Mouse (Mus musculus) layer of hippocampus, postnatal 36 days (tissue): ENCODE measurements at regions not wholly inside any gene's neighbourhood (a gene's known extent, or its start where the extent isn't known, plus 50 kb on each side); places are given as distances from the start of the nearest gene placed in this dataset.

ENCODE experiments used
- DNase-seq, 2 experiments: peaks; one replicate each; pipeline ENCODE4 v3.0.0; 2022

GRCm38 (mm10) chr7:70972023-70972400 lies 379.3 kb downstream of the Gm10295 start:
- no peak for DNase-seq

GRCm38 (mm10) chr7:70971323-70972022 lies 379.8 kb downstream of the Gm10295 start:
- no peak for DNase-seq

- no peak for DNase-seq
Measured at GRCm38 (mm10) chr7:70952318-70952959, 398.8 kb downstream of the Gm10295 start.

- DNase-seq = no peak
Measured at GRCm38 (mm10) chr7:70948281-70948680, 403.0 kb downstream of the Gm10295 start.

- DNase-seq = no peak
Measured at GRCm38 (mm10) chr7:70946260-70946659, 405.0 kb downstream of the Gm10295 start.

GRCm38 (mm10) chr7:70930911-70931310 lies 420.4 kb downstream of the Gm10295 start:
- DNase-seq = no peak

- DNase-seq = peak in 1 of 2 experiments; percentile 1
Measured at GRCm38 (mm10) chr7:70929935-70930334, 421.4 kb downstream of the Gm10295 start.

GRCm38 (mm10) chr7:70928001-70928400 lies 423.3 kb downstream of the Gm10295 start:
- DNase-seq = no peak

- DNase-seq = no peak
Measured at GRCm38 (mm10) chr7:70917016-70917415, 434.3 kb downstream of the Gm10295 start.

GRCm38 (mm10) chr7:70908921-70909320 lies 442.4 kb downstream of the Gm10295 start:
- DNase-seq = no peak

GRCm38 (mm10) chr7:70891700-70892099 lies 459.6 kb downstream of the Gm10295 start:
- no peak for DNase-seq

- no peak for DNase-seq
Measured at GRCm38 (mm10) chr7:70880496-70880895, 470.8 kb downstream of the Gm10295 start.

- no peak for DNase-seq
Measured at GRCm38 (mm10) chr7:70874393-70874792, 476.9 kb downstream of the Gm10295 start.

GRCm38 (mm10) chr7:70870841-70871534 lies 480.3 kb downstream of the Gm10295 start:
- DNase-seq = no peak

GRCm38 (mm10) chr7:70869125-70869524 lies 482.2 kb downstream of the Gm10295 start:
- no peak for DNase-seq

GRCm38 (mm10) chr7:70859957-70860356 lies 491.3 kb downstream of the Gm10295 start:
- DNase-seq = no peak

- no peak for DNase-seq
Measured at GRCm38 (mm10) chr7:70850726-70851125, 484.2 kb upstream of the Nr2f2 start.

- DNase-seq = no peak
Measured at GRCm38 (mm10) chr7:70848016-70848776, 481.7 kb upstream of the Nr2f2 start.

GRCm38 (mm10) chr7:70847450-70847993 lies 481.0 kb upstream of the Nr2f2 start:
- DNase-seq = no peak

- no peak for DNase-seq
Measured at GRCm38 (mm10) chr7:70846076-70846475, 479.5 kb upstream of the Nr2f2 start.

GRCm38 (mm10) chr7:70840142-70840541 lies 473.6 kb upstream of the Nr2f2 start:
- no peak for DNase-seq

GRCm38 (mm10) chr7:70839190-70839589 lies 472.7 kb upstream of the Nr2f2 start:
- DNase-seq = no peak
